Mouse (Mus musculus): ENCODE data around the gene Trmt5.

DNA sequence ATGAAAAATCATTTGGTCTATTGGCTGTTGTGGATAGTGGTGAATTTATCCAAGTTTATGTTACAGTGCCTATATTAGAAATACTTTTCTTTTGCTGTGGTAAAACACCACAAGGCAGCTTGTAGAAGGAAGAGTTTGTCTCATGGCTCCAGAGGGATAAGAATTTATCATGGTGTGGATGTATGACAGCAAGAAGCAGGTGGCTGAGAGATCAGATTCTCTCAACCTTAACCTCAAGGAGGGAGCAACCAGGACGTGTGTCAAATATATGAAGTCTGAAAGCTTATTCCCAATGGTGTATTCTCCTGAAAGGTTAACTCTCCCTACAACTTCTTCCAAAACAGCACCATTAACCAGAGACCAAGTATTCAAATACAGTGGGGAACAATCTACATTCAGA is 19.9 kb downstream of the Trmt5 start:
- no peak for TF ChIP-seq CTCF (conservative IDR thresholded peaks at IDR 0.05; ENCODE audit: low read length)
- TF ChIP-seq NANOG (IDR thresholded peaks at IDR 0.05; ENCODE audit: borderline replicate concordance, low read length) = no peak
